Mouse (Mus musculus): ENCODE measurements around the gene Antxr2. TPM values are rescaled to one million over a fixed set of nuclear protein-coding genes. Genes with fewer than 3 reads are reported as not detected.

Gene Antxr2
- polyA plus RNA-seq, 2 experiments: 10.5 to 32.4 TPM

DNA sequence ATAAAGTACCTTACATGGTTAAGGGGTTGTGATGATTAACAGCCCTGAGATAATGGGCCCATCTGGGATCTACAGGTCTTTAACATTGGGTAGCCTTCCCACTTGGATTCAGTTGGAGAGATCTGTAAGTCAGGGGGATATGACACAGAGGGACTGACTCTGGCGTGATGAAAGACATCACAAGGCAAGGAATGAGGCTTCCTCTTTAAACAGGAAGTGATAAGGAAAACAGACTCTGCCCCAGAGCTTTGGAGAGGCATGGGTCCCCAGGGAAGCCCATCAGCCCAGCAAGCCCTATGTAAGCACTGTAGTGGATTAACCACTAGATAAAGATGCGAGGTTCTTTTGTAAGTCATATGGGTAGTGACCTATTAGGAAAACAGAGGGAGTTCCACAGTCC lies 71.2 kb downstream of the Antxr2 start:
- DNase-seq (ENCODE audit: low spot score) (no peak), ATAC-seq (ENCODE audit: low FRiP score, low read depth) (no peak)
- no peak for TF ChIP-seq POLR2A (IDR thresholded peaks at IDR 0.05; ENCODE audit: borderline replicate concordance, extremely low read depth, insufficient read depth, insufficient read length)
- Histone ChIP-seq H3K36me3 (ENCODE audit: control insufficient read depth, insufficient read depth, low read length) (peaks cover 42% of the 10 kb centered on the region), H3K4me1 (ENCODE audit: control insufficient read depth, insufficient read depth, low read length) (peaks cover 5% of the 10 kb centered on the region), H3K9me3 (ENCODE audit: control insufficient read depth, low read length) (no peaks in the 10 kb centered on the region), H3K9ac (ENCODE audit: low read depth, low read length, severe bottlenecking) (no peak overlapping the region), H3K27ac (replicated peaks; ENCODE audit: low read depth, low read length) (no peak overlapping the region), H3K27me3 (ENCODE audit: control insufficient read depth, insufficient read depth, low read length) (no peaks in the 10 kb centered on the region), H3K4me2 (replicated peaks; ENCODE audit: low read depth, low read length, severe bottlenecking) (no peak overlapping the region), H3K4me3 (replicated peaks; ENCODE audit: low read length) (no peak overlapping the region)
- whole genome bisulfite sequencing: 87% methylated on average over 2 of the region's 2 CpGs

- H3K9ac ChIP-seq (ENCODE audit: low read depth, low read length, severe bottlenecking): no peak overlapping the region
- H3K36me3 ChIP-seq (ENCODE audit: control insufficient read depth, insufficient read depth, low read length): peaks cover 38% of the 10 kb centered on the region
- H3K4me1 ChIP-seq (ENCODE audit: control insufficient read depth, insufficient read depth, low read length): peaks cover 12% of the 10 kb centered on the region
- no peaks in the 10 kb centered on the region for H3K9me3 ChIP-seq (ENCODE audit: control insufficient read depth, low read length)
- no peak overlapping the region for H3K27ac ChIP-seq (replicated peaks; ENCODE audit: low read depth, low read length)
- no peak overlapping the region for H3K4me2 ChIP-seq (replicated peaks; ENCODE audit: low read depth, low read length, severe bottlenecking)
- ATAC-seq (ENCODE audit: low FRiP score, low read depth): no peak
- 67% methylated on average over 3 of the region's 3 CpGs for WGBS
- no peak for TF ChIP-seq POLR2A (IDR thresholded peaks at IDR 0.05; ENCODE audit: borderline replicate concordance, extremely low read depth, insufficient read depth, insufficient read length)
- no peaks in the 10 kb centered on the region for H3K27me3 ChIP-seq (ENCODE audit: control insufficient read depth, insufficient read depth, low read length)
- no peak for DNase-seq (ENCODE audit: low spot score)
- no peak overlapping the region for H3K4me3 ChIP-seq (replicated peaks; ENCODE audit: low read length)
Measured at GRCm38 (mm10) chr5:97959010-97959409, 71.8 kb downstream of the Antxr2 start.

GRCm38 (mm10) chr5:97957501-97957900 lies 73.3 kb downstream of the Antxr2 start:
- Histone ChIP-seq H3K4me2 (replicated peaks; ENCODE audit: low read depth, low read length, severe bottlenecking) (no peak overlapping the region), H3K9ac (ENCODE audit: low read depth, low read length, severe bottlenecking) (no peak overlapping the region), H3K27ac (replicated peaks; ENCODE audit: low read depth, low read length) (no peak overlapping the region), H3K4me1 (ENCODE audit: control insufficient read depth, insufficient read depth, low read length) (peaks cover 22% of the 10 kb centered on the region), H3K27me3 (ENCODE audit: control insufficient read depth, insufficient read depth, low read length) (no peaks in the 10 kb centered on the region), H3K4me3 (replicated peaks; ENCODE audit: low read length) (no peak overlapping the region), H3K36me3 (ENCODE audit: control insufficient read depth, insufficient read depth, low read length) (peaks cover 28% of the 10 kb centered on the region), H3K9me3 (ENCODE audit: control insufficient read depth, low read length) (no peaks in the 10 kb centered on the region)
- TF ChIP-seq POLR2A (IDR thresholded peaks at IDR 0.05; ENCODE audit: borderline replicate concordance, extremely low read depth, insufficient read depth, insufficient read length): no peak
- DNase-seq (ENCODE audit: low spot score) (no peak), ATAC-seq (ENCODE audit: low FRiP score, low read depth) (no peak)
- WGBS: 70% methylated on average over 5 of the region's 5 CpGs

DNA sequence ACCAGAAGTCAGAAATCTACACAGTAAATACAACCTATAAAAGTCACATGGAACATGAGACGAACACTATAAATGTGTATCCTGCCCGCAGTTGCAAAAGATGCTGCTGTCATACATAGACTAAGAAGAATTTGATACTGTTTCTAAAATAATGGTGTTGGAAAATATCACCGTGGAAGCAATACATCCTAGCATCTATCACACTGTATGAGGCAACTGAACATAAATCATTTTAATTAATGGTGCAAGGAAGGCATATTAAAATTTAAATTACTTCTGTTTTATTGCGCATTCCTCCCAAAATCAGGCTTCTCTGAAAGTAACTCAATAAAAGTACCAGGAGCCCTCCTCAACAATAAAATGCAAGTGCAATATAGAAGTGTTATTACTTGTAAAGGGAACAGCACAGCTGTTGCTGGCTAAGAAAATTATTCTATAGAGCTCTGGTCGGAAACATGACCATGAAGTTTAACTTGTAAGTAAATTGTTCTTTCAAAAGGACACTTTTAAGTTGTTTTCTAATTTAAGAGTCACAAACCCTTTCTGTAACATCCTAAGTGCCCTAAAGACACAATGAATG lies 76.6 kb downstream of the Antxr2 start:
- H3K9me3 ChIP-seq (ENCODE audit: control insufficient read depth, low read length): no peaks in the 10 kb centered on the region
- DNase-seq (ENCODE audit: low spot score) (peak; percentile 55), ATAC-seq (ENCODE audit: low FRiP score, low read depth) (peak; percentile 54)
- H3K27me3 ChIP-seq (ENCODE audit: control insufficient read depth, insufficient read depth, low read length): no peaks in the 10 kb centered on the region
- no peak overlapping the region for H3K4me3 ChIP-seq (replicated peaks; ENCODE audit: low read length)
- WGBS: 22% methylated on average over 5 of the region's 5 CpGs
- no peak overlapping the region for H3K4me2 ChIP-seq (replicated peaks; ENCODE audit: low read depth, low read length, severe bottlenecking)
- H3K9ac ChIP-seq (ENCODE audit: low read depth, low read length, severe bottlenecking): no peak overlapping the region
- peaks cover 24% of the 10 kb centered on the region for H3K4me1 ChIP-seq (ENCODE audit: control insufficient read depth, insufficient read depth, low read length)
- 0 out of 2 replicates have a peak overlapping the region, but pooled peaks have one; percentile 19 for H3K27ac ChIP-seq (replicated peaks; ENCODE audit: low read depth, low read length)
- 0 out of 2 replicates have a peak, but pooled peaks cover 5% of the 10 kb centered on the region for H3K36me3 ChIP-seq (ENCODE audit: control insufficient read depth, insufficient read depth, low read length)
- no peak for TF ChIP-seq POLR2A (IDR thresholded peaks at IDR 0.05; ENCODE audit: borderline replicate concordance, extremely low read depth, insufficient read depth, insufficient read length)

DNA sequence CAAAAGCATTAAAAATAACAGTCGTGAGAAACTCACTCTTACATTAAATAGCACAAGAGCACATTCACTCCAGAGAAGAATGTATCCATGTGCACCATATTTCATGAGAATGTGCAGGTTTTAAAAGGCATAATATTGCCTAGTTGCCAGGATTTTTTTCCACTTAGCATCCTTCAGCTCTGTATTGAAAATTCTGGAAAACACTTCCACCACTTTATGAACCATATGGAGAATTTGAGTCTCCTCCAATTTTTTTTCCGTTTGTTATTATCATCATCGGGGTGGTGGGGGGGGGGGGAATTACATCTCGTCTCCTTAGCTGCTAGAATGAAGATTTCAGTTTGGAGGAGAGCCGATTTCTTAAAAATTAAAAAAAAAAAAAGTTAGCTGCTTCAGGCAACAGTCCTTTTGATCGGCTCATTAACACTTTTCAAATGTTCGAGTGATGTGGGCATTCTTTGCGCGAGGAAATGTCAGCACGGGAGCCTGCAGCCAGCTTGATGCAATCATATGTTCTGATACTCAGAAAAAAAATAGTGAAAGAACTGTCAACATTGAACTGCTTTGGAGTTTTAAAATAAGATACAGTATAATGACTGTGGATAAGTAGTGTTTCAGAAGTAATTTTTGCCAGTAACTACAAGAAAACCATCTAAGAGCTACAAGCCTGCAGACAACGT lies 77.5 kb downstream of the Antxr2 start:
- WGBS: 29% methylated on average over 11 of the region's 11 CpGs
- TF ChIP-seq POLR2A (IDR thresholded peaks at IDR 0.05; ENCODE audit: borderline replicate concordance, extremely low read depth, insufficient read depth, insufficient read length): no peak
- H3K4me3 ChIP-seq (replicated peaks; ENCODE audit: low read length): no peak overlapping the region
- no peaks in the 10 kb centered on the region for H3K9me3 ChIP-seq (ENCODE audit: control insufficient read depth, low read length)
- 0 out of 2 replicates have a peak, but pooled peaks cover 5% of the 10 kb centered on the region for H3K36me3 ChIP-seq (ENCODE audit: control insufficient read depth, insufficient read depth, low read length)
- H3K4me1 ChIP-seq (ENCODE audit: control insufficient read depth, insufficient read depth, low read length): peaks cover 24% of the 10 kb centered on the region
- no peaks in the 10 kb centered on the region for H3K27me3 ChIP-seq (ENCODE audit: control insufficient read depth, insufficient read depth, low read length)
- peak overlapping the region; percentile 8; the same call in 1 of the 2 replicates for H3K4me2 ChIP-seq (replicated peaks; ENCODE audit: low read depth, low read length, severe bottlenecking)
- H3K27ac ChIP-seq (replicated peaks; ENCODE audit: low read depth, low read length): peak overlapping the region; percentile 70; the same call in 1 of the 2 replicates
- peak; percentile 88 for DNase-seq (ENCODE audit: low spot score)
- ATAC-seq (ENCODE audit: low FRiP score, low read depth): peak; percentile 82
- no peak overlapping the region for H3K9ac ChIP-seq (ENCODE audit: low read depth, low read length, severe bottlenecking)

Data from limb, embryonic 14.5 days (tissue).